Mouse (Mus musculus): ENCODE measurements at regions not wholly inside any gene's neighbourhood (a gene's known extent, or its start where the extent isn't known, plus 50 kb on each side); places are given as distances from the start of the nearest gene placed in this dataset.
"Not testable (repeated sequence)": the region's sequence is repeated elsewhere in the genome, so short reads cannot be mapped to it uniquely, and the experiment has no call there.

DNA sequence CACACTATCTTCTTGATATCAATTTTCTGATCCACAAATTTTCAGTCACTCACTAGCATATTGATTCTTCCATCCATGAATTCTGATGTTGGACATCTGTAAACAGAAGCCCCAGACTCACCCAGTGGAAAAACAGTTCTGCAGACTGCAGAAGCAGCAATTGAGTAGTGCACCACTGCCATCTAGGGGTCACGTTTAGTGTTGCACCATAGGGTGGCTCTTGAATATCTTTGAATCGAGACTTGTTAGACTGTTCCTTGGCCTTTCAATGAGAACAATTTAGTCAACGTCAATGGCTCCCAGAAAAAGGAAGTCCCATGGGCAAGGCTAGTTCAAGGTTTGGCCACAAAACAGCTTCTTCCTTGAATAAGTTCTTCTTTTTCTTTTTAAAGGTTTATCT, 828.1 kb downstream of the Gm10330 start:
- DNase-seq = peak; percentile 1 to 8

DNA sequence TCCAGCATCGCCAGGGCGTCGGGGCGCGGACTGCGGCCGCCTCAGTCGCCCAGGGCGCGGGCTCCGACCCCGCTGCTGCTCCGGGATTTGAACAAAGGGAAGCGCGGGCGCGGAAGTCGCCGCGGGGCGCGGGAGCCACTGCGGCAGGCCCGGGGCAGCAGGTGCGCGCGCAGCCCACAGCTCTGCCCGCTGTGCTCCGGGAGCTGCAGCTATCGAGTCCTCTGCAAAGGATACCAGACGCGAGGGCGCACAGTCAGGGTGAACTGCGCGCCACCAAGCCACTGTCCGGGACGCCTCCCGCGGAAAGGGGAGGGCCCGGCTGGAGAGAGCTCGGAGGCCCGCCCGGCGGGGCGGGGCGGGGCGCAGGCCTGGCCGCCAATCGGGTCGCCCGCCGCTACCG, 873.9 kb downstream of the Gm10330 start:
- DNase-seq = not testable (repeated sequence)
